Mouse (Mus musculus) limb, embryonic 11.5 days (tissue): ENCODE data around the gene Phf21a. TPM values are rescaled to one million over a fixed set of nuclear protein-coding genes. Genes with fewer than 3 reads are reported as not detected.

ENCODE experiments used
- ATAC-seq: fragments of 200-750 bp; cut with Nextera tagmentation; 2 replicates; pipeline ENCODE4 v1.8.0; 2017; ENCODE audit warnings: low read depth; ENCODE audit not compliant: insufficient number of reproducible peaks, low FRiP score, low TSS enrichment
- DNase-seq: peaks from one replicate; pipeline ENCODE4 v3.0.0-alpha.2; 2015; ENCODE audit warnings: low spot score
- H3K27ac ChIP-seq: fragments of 300-500 bp; sonication (generic); replicated peaks from 2 replicates; pipeline ENCODE4 v1.5.1; 2014; ENCODE audit warnings: low read depth, mild to moderate bottlenecking, low read length
- H3K27me3 ChIP-seq: fragments of 300-500 bp; sonication (generic); 2 replicates; pipeline ENCODE4 v1.6.1; 2014; ENCODE audit warnings: mild to moderate bottlenecking, low read length, mixed read lengths; ENCODE audit not compliant: control insufficient read depth, insufficient read depth
- H3K36me3 ChIP-seq: fragments of 300-500 bp; sonication (generic); 2 replicates; pipeline ENCODE4 v1.6.1; 2014; ENCODE audit warnings: mild to moderate bottlenecking, low read length, moderate library complexity, mixed read lengths; ENCODE audit not compliant: control insufficient read depth, insufficient read depth
- H3K4me1 ChIP-seq: fragments of 300-500 bp; sonication (generic); 2 replicates; pipeline ENCODE4 v1.6.1; 2014; ENCODE audit warnings: low read length, mixed read lengths; ENCODE audit not compliant: control insufficient read depth, insufficient read depth
- H3K4me2 ChIP-seq: fragments of 300-500 bp; sonication (generic); 2 replicates; pipeline ENCODE4 v1.6.1; 2014; ENCODE audit warnings: low read depth, mild to moderate bottlenecking, moderate library complexity; ENCODE audit not compliant: severe bottlenecking
- H3K4me3 ChIP-seq: fragments of 300-500 bp; sonication (generic); 2 replicates; pipeline ENCODE4 v1.5.1; 2014; ENCODE audit warnings: low read depth, low read length
- H3K9ac ChIP-seq: fragments of 300-500 bp; sonication (generic); 2 replicates; pipeline ENCODE4 v1.6.1; 2014; ENCODE audit warnings: mild to moderate bottlenecking, low read length
- H3K9me3 ChIP-seq: fragments of 300-500 bp; sonication (generic); 2 replicates; pipeline ENCODE4 v1.6.1; 2016; ENCODE audit warnings: low read length; ENCODE audit not compliant: control insufficient read depth
- WGBS: fragments of 180-500 bp; shearing (Covaris S2); extraction: QIAGEN DNeasy Blood & Tissue Kit; methylation state at CpG from one replicate; pipeline ENCODE4 v1.1.7; 2014; 5-methylcytosine and 5-hydroxymethylcytosine counted together
- polyA plus RNA-seq: library from polyadenylated mRNA; unstranded; fragments of >200 nt; fragmentation: Nextera tagmentation; extraction: Ambion mirVana; gene quantifications from 2 replicates; pipeline ENCODE4 v1.2.1, GENCODE M21; 2014

Phf21a gene
- polyA plus RNA-seq, 1 experiment from 2014 or later, result 38.7 TPM

DNA sequence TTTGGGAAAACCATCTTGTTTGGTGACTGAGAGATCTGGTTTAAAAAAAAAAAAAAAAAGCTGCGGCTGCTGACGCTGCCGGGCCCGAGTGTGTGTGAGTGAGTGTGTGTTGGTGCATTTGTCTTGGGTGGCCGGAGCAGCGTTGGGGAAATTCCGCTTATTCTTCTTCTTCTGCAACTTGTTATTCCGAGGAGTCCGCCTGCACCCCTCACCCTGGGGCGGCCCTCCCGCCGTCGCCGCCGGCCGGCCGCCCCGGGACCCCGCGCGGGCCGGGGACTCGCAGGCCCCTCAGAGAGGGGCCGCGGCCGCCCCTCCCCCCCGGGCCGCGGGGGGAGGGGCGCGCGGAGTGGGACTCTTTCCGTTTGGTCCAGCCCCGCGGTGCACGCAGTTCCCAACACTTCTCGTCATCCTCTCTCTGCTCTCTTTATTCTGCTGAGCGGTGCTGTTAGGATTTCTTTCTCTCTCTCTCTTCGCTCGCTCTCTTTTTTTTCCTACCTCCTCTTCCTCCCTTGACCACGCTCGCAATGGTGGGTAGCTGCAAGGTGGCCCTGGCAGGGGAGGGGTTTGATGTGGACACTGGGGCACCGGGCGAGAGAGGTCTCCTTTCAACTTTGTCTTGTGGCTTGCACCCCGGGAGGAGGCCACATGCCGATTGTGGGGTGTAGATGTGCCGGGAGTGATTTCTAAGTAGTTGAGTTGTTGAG, 92.3 kb downstream of the Phf21a start:
- Histone ChIP-seq H3K9ac (peak overlapping the region; percentile 91), H3K36me3 (no peaks in the 10 kb centered on the region), H3K4me1 (0 out of 2 replicates have a peak, but pooled peaks cover 3% of the 10 kb centered on the region), H3K9me3 (no peaks in the 10 kb centered on the region), H3K4me2 (peak overlapping the region; percentile 81), H3K27me3 (no peaks in the 10 kb centered on the region), H3K27ac (peak overlapping the region; percentile 99), H3K4me3 (peak overlapping the region; percentile 72)
- WGBS, result under 1% methylated on average over 40 of the region's 47 CpGs
- ATAC-seq (peak; percentile 11), DNase-seq (peak; percentile 73)

DNA sequence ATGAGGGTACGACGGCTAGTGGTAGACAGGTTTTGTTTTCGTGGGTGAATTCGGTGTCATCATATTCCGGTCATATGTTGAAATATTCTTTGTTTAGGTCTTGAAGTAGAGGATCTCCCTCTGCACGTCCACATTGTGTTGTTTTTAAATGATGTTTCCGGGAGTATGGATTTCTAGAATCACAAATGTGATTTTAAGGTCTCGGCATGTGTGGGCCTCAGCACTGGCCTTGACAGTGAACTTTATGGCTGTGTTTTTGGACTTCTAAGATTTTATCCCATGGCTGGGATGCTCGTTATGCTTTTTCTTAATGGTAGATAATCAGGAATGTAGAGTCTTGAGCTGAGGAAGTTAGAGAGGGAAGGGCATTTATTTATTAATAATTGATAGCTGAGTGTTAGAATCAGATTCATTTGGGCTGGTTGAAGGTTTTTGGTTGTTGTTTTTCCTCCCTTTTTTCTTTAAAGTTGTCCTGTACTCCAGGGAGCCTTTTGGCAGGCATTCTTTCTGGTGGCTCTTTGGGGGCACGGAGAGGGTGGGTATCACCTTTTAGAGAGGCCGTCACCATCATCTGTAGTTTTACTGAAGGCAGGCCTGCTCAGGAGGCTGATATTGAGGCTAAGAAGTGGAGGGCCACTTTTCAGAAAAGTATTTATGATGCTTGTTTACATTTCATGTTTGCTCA, 93.0 kb downstream of the Phf21a start:
- no peak for DNase-seq
- ATAC-seq, result no peak
- 14% methylated on average over 11 of the region's 11 CpGs for WGBS
- peak overlapping the region; percentile 72 for H3K4me3 ChIP-seq
- 0 out of 2 replicates have a peak, but pooled peaks cover 3% of the 10 kb centered on the region for H3K4me1 ChIP-seq
- H3K27me3 ChIP-seq, result no peaks in the 10 kb centered on the region
- H3K27ac ChIP-seq, result peak overlapping the region; percentile 99
- peak overlapping the region; percentile 81 for H3K4me2 ChIP-seq
- H3K36me3 ChIP-seq, result no peaks in the 10 kb centered on the region
- H3K9ac ChIP-seq, result peak overlapping the region; percentile 91
- no peaks in the 10 kb centered on the region for H3K9me3 ChIP-seq

DNA sequence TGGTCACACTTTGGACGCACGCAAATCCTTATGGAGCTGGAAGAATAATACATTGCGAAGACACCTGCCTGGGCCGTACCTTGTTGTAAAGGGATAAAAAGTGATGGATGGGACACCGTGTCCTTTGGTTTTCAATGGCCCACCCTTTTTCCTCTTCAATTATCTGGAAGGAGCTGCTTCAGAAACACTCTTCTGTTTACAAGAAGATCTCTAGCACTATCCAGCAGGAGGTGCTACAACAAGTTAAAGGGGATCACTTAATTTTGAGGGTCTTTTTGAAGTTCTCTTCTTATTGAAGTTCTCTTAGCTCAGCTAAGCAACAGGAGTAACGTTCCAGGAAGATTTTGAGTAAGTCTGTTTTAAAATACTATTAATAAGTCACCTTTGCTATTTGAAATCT, 94.1 kb downstream of the Phf21a start:
- DNase-seq (no peak), ATAC-seq (no peak)
- H3K4me2 ChIP-seq, result peak overlapping the region; percentile 1; the same call in 1 of the 2 replicates
- no peak overlapping the region for H3K27ac ChIP-seq
- H3K4me1 ChIP-seq, result 0 out of 2 replicates have a peak, but pooled peaks cover 2% of the 10 kb centered on the region
- no peaks in the 10 kb centered on the region for H3K36me3 ChIP-seq
- no peaks in the 10 kb centered on the region for H3K9me3 ChIP-seq
- H3K27me3 ChIP-seq, result no peaks in the 10 kb centered on the region
- H3K4me3 ChIP-seq, result no peak overlapping the region
- WGBS, result 63% methylated on average over 6 of the region's 6 CpGs
- H3K9ac ChIP-seq, result no peak overlapping the region

- no peaks in the 10 kb centered on the region for H3K27me3 ChIP-seq
These were observed 95.8 kb downstream of the Phf21a start for GRCm38 (mm10) chr2:92188744-92189143.

DNA sequence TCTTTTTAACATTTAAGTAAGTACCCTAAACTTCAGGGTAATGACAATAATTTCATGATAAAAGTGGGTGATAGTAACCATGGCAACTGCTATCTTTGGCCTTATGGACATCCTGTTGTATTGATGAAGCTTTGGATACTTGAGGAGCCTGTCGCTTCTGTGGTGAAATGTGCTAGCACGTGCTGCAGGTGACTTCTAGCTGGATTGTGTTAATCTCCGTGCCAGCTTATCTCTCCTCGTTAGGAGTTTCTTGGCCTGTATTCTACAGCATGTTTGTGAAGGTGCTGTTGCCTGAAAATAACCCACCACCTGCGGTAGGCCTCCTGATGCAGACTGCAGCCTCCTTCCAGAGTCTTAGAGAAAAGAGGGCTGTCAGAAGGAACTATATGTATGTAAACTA, 98.0 kb downstream of the Phf21a start:
- Histone ChIP-seq H3K4me1 (no peaks in the 10 kb centered on the region), H3K36me3 (no peaks in the 10 kb centered on the region), H3K4me3 (no peak overlapping the region), H3K9ac (no peak overlapping the region), H3K27ac (no peak overlapping the region), H3K4me2 (no peak overlapping the region), H3K27me3 (no peaks in the 10 kb centered on the region), H3K9me3 (no peaks in the 10 kb centered on the region)
- ATAC-seq (no peak), DNase-seq (no peak)
- 74% methylated on average over 5 of the region's 5 CpGs for WGBS

More at GRCm38 (mm10) chr2:92188744-92189143, 95.8 kb downstream of the Phf21a start:
- 87% methylated on average over 3 of the region's 3 CpGs for WGBS
- no peak overlapping the region for H3K4me2 ChIP-seq
- no peaks in the 10 kb centered on the region for H3K36me3 ChIP-seq
- no peaks in the 10 kb centered on the region for H3K9me3 ChIP-seq
- H3K4me3 ChIP-seq, result no peak overlapping the region
- H3K27ac ChIP-seq, result no peak overlapping the region
- H3K9ac ChIP-seq, result no peak overlapping the region
- ATAC-seq (no peak), DNase-seq (no peak)
- no peaks in the 10 kb centered on the region for H3K4me1 ChIP-seq

DNA sequence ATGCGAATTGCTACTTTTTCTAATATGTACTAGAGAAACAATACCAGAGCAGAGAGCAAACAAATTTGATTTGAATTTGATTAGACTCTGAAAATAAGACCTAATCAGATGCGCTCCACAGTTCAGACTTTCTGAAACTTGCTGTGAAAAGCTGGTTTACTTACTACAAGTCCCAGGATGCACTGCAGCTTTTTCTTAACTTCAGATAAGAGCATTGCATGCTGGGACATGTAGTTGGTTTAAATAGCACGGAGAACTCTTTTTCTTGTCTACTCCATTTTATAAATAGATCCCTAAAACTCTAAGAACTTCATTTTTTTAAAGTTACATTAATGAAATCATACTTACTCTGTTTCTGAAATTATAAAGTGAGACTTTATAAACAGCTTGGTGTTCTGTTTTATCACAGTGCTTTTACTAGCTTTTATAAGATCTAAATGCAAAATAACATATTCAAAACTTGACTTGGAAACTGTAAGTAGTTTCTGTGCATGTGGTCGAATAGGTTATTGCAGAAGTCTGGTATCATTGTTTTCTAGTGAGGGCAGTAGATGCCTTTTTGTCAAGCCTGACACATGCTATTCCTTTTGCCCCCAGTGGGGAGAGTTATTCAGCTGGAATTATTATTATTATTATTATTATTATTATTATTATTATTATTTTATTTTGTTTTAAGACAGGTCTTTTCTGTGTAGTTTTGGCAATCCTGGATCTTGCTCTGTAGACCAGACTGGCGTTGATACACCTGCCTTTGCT, 99.1 kb downstream of the Phf21a start:
- ATAC-seq (no peak), DNase-seq (no peak)
- H3K27me3 ChIP-seq, result no peaks in the 10 kb centered on the region
- no peak overlapping the region for H3K4me3 ChIP-seq
- H3K9me3 ChIP-seq, result no peaks in the 10 kb centered on the region
- no peaks in the 10 kb centered on the region for H3K36me3 ChIP-seq
- H3K4me1 ChIP-seq, result no peaks in the 10 kb centered on the region
- no peak overlapping the region for H3K27ac ChIP-seq
- H3K9ac ChIP-seq, result no peak overlapping the region
- no peak overlapping the region for H3K4me2 ChIP-seq
- WGBS, result 79% methylated on average over 5 of the region's 5 CpGs

- H3K4me2 ChIP-seq, result no peak overlapping the region
- no peaks in the 10 kb centered on the region for H3K4me1 ChIP-seq
- H3K27ac ChIP-seq, result no peak overlapping the region
- no peaks in the 10 kb centered on the region for H3K9me3 ChIP-seq
- 50% methylated on average over 6 of the region's 6 CpGs for WGBS
- no peak for ATAC-seq
- no peak overlapping the region for H3K9ac ChIP-seq
- no peak overlapping the region for H3K4me3 ChIP-seq
- no peak for DNase-seq
- no peaks in the 10 kb centered on the region for H3K36me3 ChIP-seq
- H3K27me3 ChIP-seq, result no peaks in the 10 kb centered on the region
These were observed 105.2 kb downstream of the Phf21a start for GRCm38 (mm10) chr2:92198126-92198525.

DNA sequence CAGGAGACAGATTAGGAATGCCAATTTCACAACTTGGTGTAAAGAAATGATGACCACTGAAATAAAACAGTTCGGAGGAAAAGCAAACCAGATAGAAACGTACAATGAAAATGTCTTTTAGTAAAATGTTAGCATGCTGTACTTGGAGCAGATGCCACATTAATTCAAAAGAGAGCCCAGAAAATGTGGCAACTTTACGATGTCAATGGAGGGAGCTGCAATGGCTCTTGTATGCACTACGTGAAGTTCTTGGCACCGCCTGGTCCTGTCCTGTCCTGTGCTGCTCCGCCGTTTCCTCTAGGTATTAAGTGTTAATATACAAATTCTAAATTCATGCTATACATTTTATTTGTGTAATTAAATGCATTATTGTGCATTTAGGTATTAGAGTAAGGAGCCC, 105.8 kb downstream of the Phf21a start:
- no peak overlapping the region for H3K9ac ChIP-seq
- no peaks in the 10 kb centered on the region for H3K4me1 ChIP-seq
- no peaks in the 10 kb centered on the region for H3K9me3 ChIP-seq
- H3K36me3 ChIP-seq, result no peaks in the 10 kb centered on the region
- no peak overlapping the region for H3K4me3 ChIP-seq
- H3K27ac ChIP-seq, result no peak overlapping the region
- DNase-seq (no peak), ATAC-seq (no peak)
- no peaks in the 10 kb centered on the region for H3K27me3 ChIP-seq
- 67% methylated on average over 7 of the region's 7 CpGs for WGBS
- no peak overlapping the region for H3K4me2 ChIP-seq
